Mouse (Mus musculus) kidney, adult 11 months (tissue): ENCODE measurements at regions not wholly inside any gene's neighbourhood (a gene's known extent, or its start where the extent isn't known, plus 50 kb on each side); places are given as distances from the start of the nearest gene placed in this dataset.

Source experiments
- DNase-seq: peaks from one replicate; pipeline ENCODE4 v3.0.0; 2022

GRCm38 (mm10) chr3:57910020-57910419 lies 62.1 kb upstream of the Pfn2 start:
- DNase-seq: no peak

- no peak for DNase-seq
Measured at GRCm38 (mm10) chr3:57911831-57912596, 64.1 kb upstream of the Pfn2 start.

DNA sequence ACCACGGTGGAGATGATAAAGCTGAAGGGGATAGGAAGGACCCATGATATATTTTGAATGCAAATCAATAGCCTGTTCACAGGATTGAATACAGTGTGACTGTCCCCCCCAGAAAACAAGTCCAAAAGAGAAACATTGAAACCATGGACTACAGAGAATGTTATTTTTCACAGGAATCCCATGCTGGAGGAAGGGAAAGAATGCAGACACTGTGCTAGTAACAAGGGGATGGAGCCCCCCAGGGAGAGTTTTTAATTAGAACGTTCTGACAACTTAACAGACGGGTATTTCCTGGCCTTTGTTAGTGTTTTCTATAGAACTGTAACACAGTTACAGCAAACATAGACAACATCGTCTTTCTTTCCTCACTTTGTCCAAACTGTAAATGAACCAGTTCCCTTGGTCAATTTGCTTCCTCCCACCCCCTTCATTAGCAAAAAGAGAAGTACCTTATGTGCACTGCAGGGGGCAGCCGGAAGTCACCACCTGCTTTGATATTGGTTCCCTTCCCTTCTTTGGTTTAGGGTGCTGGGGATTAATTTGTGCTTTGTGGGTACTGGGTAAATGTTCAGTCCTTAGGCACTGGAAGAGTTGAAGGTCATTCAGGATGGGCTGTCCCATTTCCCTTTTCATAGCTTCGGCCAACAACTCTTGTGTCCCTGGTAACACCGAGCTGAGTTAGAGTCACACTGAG lies 64.9 kb upstream of the Pfn2 start:
- no peak for DNase-seq

DNA sequence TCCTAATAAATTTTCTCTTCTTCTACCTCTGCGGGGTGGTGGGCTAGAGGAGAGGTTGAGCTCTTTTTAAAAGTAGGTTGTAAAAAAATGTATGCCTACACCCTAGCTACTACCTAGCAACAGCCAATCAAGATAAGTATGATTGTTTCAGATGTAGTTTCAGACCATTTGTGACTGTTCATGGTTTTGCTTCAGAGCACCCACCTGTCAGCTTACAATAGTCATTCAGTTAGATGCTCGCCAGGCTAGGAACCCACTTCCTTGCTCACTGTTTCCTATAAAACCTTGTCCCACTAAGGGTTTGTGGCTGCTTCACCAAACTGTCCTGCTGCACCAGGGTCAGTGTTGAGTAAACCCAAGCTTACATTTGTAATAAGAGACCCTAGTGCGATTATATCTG lies 66.8 kb upstream of the Pfn2 start:
- DNase-seq: no peak

- no peak for DNase-seq
Measured at GRCm38 (mm10) chr3:57918913-57919312, 71.0 kb upstream of the Pfn2 start.

GRCm38 (mm10) chr3:57919390-57920089 lies 71.7 kb upstream of the Pfn2 start:
- no peak for DNase-seq

DNA sequence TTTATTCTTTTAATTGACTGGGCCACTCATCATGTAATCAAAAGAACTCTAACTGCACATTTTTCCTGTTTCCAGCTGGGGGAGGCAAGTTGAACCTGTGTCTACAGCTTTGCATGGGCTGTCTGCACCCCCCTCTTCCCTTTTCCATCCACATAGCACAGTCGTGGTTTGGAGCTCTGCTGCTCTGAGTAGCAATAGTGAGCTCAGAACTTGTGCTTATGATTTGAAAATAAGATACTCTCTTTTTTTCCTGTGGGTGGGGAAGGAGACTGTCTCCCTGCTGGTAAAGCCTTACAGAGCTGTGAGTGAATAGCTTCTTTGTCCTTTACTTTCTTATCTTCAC lies 72.2 kb upstream of the Pfn2 start:
- DNase-seq: no peak

DNA sequence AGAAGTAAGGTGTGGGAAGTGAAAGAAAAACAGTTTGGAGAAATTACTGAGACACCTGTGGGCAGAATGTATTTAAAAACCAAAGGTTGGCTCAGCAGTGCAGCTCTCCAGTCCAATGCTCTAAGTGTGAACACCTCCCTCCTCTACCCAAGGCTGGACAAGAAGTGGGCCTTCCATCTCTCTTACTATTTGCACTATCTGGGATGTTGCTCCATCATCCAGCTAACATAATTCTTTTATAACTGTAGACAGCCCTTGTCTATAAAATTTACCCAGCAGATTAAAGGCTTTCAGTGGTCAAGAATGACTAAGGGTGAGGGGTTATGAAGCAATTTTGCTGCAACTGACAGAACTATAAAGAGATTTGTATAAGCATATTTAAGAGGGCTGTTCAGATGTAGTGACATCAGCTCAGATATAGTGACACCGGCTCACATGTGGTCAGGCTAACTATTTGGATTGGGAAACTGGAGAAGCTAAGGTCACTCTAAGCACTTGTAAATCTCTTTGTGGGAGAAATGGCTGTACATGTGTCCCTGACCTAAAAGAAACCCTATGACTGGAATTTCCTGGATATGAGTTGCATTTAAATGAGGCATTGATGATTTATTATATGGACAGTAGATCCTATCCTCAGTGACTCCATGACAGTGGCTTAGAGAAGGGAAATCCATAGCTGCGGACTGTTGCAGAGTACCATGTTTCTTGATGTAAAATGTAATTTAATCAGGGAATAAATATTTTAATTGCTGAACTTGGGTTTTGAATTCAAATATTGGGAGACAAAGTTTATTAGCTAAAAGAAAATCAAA lies 73.4 kb upstream of the Pfn2 start:
- no peak for DNase-seq

DNA sequence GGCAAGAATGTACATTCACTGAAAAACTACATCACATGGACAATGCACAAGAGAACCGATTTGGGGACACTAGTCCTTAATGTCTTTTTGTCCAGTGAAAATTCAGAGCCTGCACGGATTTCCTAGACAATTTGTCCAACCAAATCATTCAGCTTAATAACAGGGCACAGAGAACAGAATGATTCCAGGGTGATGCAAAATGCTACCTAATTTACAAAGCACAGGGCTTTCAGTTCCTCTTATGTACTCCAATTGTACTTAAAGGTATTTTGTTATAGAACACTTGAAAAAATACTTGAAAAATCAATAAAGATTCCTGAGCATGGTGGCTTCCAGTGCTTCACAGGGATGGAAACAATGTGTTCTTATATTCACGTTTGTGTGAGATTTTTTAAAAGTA lies 75.2 kb upstream of the Pfn2 start:
- DNase-seq: no peak

DNA sequence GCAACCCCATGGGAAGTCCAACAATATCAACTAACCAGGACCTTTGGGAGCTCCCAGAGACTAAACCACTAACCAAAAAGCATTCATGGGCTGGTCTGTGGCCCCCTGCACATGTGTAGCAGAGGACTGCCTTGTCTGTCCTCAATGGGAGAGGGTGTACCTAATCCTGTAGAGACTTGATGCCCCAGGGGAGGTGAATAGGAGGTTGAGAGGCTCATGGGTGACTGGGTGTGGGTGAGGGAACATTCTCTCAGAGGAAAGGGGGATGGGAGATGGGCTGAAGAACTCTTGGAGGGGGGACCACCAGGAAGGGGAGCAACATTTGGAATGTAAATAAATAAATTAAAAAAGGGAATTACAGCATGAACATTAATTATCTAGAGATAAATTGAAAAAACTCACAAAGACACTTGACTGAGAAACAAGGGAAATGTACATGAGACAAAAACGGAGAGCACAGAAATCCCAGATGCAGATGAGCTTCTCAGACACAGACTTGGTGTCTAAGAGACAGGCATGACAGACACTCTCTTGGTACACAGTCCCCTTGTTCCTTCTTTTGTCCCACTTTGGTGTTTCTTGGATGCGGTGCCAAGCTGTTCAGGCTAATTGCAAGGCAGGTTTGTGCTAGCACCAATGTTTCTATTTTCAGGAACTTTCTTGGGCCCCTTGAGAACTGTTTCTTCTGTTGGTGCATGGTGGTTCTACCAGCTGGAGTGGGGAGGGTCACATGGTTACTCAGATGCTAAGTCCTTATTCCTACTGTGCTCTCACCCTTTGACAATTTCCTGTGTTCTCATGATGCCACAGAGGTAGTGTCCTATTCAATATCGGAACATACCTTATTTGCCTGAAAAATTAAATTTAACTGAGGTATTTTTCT lies 85.0 kb upstream of the Pfn2 start:
- DNase-seq: no peak

DNA sequence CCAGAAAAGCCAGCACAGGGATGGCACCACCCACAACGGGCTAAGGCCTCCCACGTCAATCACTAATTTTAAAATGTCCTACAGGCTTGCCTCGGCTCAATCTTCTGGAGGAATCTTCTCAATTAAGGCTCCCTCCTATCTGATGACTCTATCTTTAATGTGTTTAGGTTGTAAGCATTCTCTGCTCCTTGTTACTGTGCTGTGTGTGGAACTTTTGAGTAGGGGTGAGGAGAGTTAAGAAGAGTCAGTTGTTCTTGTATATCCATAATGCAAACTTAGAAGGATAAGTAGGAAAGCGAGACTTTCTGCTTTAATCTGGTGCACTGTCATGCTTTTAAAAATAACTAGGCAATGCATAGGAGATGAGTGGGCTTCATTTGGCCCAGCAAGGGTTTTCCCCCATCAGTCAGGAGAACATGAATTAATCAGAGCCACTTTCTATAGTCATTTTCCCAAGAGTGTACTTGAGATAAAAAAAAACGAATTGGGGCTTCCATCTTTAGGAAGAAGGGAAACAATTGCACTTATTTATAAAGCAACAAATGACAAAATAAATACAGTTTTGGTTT lies 87.2 kb upstream of the Pfn2 start:
- no peak for DNase-seq

GRCm38 (mm10) chr3:57940504-57941381 lies 92.9 kb upstream of the Pfn2 start:
- DNase-seq: no peak

GRCm38 (mm10) chr3:57944698-57945097 lies 96.8 kb upstream of the Pfn2 start:
- DNase-seq: no peak

DNA sequence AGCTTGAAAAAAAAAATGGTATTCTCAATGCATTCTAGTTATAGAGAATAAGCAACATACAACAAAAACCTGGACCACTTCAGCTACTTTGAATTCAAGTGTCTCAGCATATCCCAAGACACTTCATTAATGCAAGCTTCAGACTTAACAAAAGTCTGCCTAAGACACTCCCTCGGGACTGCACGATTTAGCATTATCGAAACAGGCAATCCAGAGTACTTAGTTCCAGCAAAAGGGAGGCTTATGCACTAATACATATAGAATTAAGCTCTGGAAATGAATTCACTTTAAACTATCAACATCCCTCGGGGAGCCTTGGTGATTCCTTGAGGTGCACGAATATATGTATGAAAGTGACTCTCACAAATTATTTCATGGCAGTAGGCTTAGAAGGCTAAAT lies 97.9 kb upstream of the Pfn2 start:
- no peak for DNase-seq

DNA sequence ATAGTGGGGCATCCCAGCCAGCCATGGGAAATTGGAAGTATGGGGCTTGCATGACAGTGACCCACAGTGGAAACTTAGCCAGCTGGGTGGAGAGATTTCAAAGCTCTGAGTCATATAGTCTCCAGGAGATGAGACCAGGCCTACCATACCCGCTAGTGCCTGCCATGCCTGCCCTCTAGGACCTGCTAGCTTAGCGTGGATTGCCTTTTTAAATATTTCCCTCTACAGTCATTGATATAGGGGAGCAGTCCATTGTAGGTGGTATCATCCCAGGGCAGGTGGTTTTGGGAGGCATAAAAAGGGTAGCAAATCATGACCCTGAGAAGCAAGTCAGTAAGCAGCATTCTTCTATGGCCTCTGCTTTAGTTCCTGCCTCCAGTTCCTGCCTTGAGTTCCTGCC lies 99.5 kb upstream of the Pfn2 start:
- DNase-seq: no peak

GRCm38 (mm10) chr3:57948720-57949119 lies 100.8 kb upstream of the Pfn2 start:
- DNase-seq: no peak

- DNase-seq: no peak
Measured at GRCm38 (mm10) chr3:57950431-57951331, 102.8 kb upstream of the Pfn2 start.

DNA sequence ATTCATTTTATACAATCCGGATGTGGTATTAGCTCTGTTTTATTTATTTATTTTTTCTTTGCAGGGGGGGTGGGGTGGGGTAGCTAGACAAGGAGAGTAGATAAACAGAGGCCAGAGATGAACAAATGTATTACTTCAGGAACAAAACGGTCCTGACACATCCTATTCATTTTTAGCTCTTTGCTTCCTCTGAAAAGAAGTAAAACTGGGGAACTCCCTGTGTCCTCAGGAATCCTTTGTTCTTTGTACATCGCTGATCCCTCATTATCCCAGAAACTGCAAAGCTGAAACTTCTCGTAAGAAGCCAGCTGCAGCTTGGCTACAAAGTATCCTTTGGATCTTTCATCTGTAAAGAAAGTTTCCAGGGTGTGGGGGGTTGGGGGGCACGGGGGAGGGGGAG lies 103.6 kb upstream of the Pfn2 start:
- no peak for DNase-seq

- no peak for DNase-seq
Measured at GRCm38 (mm10) chr3:57957352-57957751, 109.5 kb upstream of the Pfn2 start.

GRCm38 (mm10) chr3:57963965-57964364 lies 116.1 kb upstream of the Pfn2 start:
- no peak for DNase-seq
